In the genomic region with DNA sequence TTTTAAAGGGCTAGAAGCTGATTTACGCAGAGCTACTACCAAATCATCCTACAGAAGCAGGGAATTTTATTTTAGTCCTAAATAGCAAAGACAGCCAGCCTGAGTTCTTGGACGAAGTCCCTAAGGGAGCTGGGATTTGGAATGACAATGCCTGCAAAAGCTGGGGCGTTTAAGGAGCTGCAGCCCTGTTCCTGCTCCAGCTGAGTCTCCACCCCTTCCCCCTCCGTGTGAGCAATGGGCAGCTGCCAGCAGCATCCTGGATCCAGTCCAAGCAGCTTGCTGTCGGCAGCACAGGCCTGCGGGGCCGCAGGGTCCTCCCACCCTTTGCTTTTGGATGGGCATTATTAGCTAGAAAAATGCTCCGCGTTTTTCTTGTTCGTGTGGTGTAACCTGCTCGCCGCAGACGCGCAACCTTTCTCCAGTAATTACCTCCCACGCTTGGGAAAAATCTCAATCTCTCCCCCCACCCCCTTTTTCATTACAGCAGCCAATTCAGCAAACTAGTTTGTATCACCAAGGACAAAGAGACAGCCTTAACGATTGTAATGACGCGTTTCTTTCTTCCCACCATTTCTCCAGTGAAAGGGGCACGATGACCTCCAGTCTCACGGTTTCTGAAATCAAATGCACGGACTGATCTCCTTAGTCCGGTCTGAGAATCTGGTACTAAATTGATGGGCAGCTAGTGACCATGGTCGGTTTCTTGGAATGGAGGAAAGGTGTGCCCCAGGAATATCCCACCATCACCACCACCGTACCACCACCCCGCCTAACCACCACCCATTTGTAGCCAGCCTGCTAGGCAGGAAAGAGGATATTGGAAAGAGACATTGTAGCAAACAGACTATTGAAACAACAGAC, we compare ENCODE assay signal across 8 mouse cellular contexts.
A peak's percentile ranks its signal among the peaks of the same experiment; 100 is the strongest.
DNase-seq lines count a peak whose midpoint lies in the region; ATAC-seq and TF ChIP-seq lines count a peak whose summit lies in the region.

No protein-coding gene starts in this region.

- H3K36me3 ChIP-seq in forebrain, embryonic 16.5 days (ENCODE audit: control insufficient read depth, insufficient read depth), result no peaks in the 10 kb centered on the region
- no peaks in the 10 kb centered on the region for H3K36me3 ChIP-seq in liver, embryonic 14.5 days (replicated peaks; ENCODE audit: control insufficient read depth, insufficient read depth, low read depth)
- no peaks in the 10 kb centered on the region for H3K36me3 ChIP-seq in neural tube, embryonic 12.5 days
- no peaks in the 10 kb centered on the region for H3K36me3 ChIP-seq in testis, adult 2 months (ENCODE audit: control insufficient read depth, insufficient read depth, low read length)

- H3K27ac ChIP-seq in forebrain, embryonic 16.5 days (ENCODE audit: low read length), result peak overlapping the region; percentile 95
- no peak overlapping the region for H3K27ac ChIP-seq in liver, embryonic 14.5 days
- peak overlapping the region; percentile 80 for H3K27ac ChIP-seq in neural tube, embryonic 12.5 days
- H3K27ac ChIP-seq in testis, adult 2 months (ENCODE audit: control insufficient read depth, insufficient read depth, low read depth, low read length), result peak overlapping the region; percentile 49; the same call in 1 of the 2 replicates

- WGBS in forebrain, embryonic 16.5 days, result 13% methylated on average over 25 of the region's 25 CpGs
- 22% methylated on average over 25 of the region's 25 CpGs for WGBS in liver, embryonic 14.5 days (ENCODE audit: insufficient replicate concordance)
- WGBS in neural tube, embryonic 12.5 days, result 19% methylated on average over 25 of the region's 25 CpGs

- peak overlapping the region; percentile 48 for H3K4me2 ChIP-seq in forebrain, embryonic 16.5 days (ENCODE audit: low read length)
- H3K4me2 ChIP-seq in liver, embryonic 14.5 days (ENCODE audit: low read depth), result peak overlapping the region; percentile 53
- peak overlapping the region; percentile 49 for H3K4me2 ChIP-seq in neural tube, embryonic 12.5 days (replicated peaks)

- no peaks in the 10 kb centered on the region for H3K9me3 ChIP-seq in forebrain, embryonic 16.5 days (ENCODE audit: control insufficient read depth, low read length)
- no peaks in the 10 kb centered on the region for H3K9me3 ChIP-seq in liver, embryonic 14.5 days (ENCODE audit: control insufficient read depth, low read length)
- H3K9me3 ChIP-seq in neural tube, embryonic 12.5 days, result no peaks in the 10 kb centered on the region

- DNase-seq in ES-CJ7 (ENCODE audit: low read depth, low spot score), result peak; percentile 85
- peak; percentile 89 for DNase-seq in cerebellum, adult 11-12 months
- DNase-seq in heart, postnatal 14 days, result peak; percentile 83 to 91
- DNase-seq in kidney, postnatal 4 days, result peak; percentile 88 to 92
- DNase-seq in liver, embryonic 14.5 days (ENCODE audit: low read depth in 3 of 3, low spot score in 3 of 3), result no peak

- intact Hi-C loops in heart, postnatal 14 days (cut with DNase I), result no loop called here

- ATAC-seq in forebrain, embryonic 16.5 days, result peak; percentile 85
- ATAC-seq in liver, embryonic 14.5 days (ENCODE audit: insufficient read depth), result no peak
- peak; percentile 96 for ATAC-seq in neural tube, embryonic 12.5 days (ENCODE audit: low FRiP score, low read depth)

- TF ChIP-seq POLR2A in testis, adult 2 months (IDR thresholded peaks at IDR 0.05; ENCODE audit: control insufficient read depth, low read depth, low read length), result no peak

- no peak for TF ChIP-seq EP300 in liver, embryonic 14.5 days (IDR thresholded peaks at IDR 0.05; ENCODE audit: low read depth)

- no peaks in the 10 kb centered on the region for H3K27me3 ChIP-seq in forebrain, embryonic 16.5 days (replicated peaks; ENCODE audit: control insufficient read depth, insufficient read depth, low read length)
- no peaks in the 10 kb centered on the region for H3K27me3 ChIP-seq in liver, embryonic 14.5 days (ENCODE audit: control insufficient read depth, insufficient read depth, low read length)
- no peaks in the 10 kb centered on the region for H3K27me3 ChIP-seq in neural tube, embryonic 12.5 days (replicated peaks)
- no peaks in the 10 kb centered on the region for H3K27me3 ChIP-seq in testis, adult 2 months (ENCODE audit: control insufficient read depth, insufficient read depth, low read length)

- peaks cover 14% of the 10 kb centered on the region for H3K4me1 ChIP-seq in forebrain, embryonic 16.5 days (replicated peaks; ENCODE audit: control insufficient read depth, insufficient read depth, low read length)
- no peaks in the 10 kb centered on the region for H3K4me1 ChIP-seq in liver, embryonic 14.5 days (replicated peaks; ENCODE audit: control insufficient read depth in 2 of 2, insufficient read depth in 2 of 2, low read length in 1 of 2)
- no peaks in the 10 kb centered on the region for H3K4me1 ChIP-seq in neural tube, embryonic 12.5 days
- peaks cover 4% of the 10 kb centered on the region for H3K4me1 ChIP-seq in testis, adult 2 months (ENCODE audit: control insufficient read depth, insufficient read depth, low read length)

- no peak for TF ChIP-seq CTCF in liver, embryonic 14.5 days (IDR thresholded peaks at IDR 0.05; ENCODE audit: low read depth)
- no peak for TF ChIP-seq CTCF in testis, adult 2 months (IDR thresholded peaks at IDR 0.05; ENCODE audit: control insufficient read depth, insufficient read depth, insufficient replicate concordance, low read depth, low read length)

- H3K9ac ChIP-seq in forebrain, embryonic 16.5 days (replicated peaks; ENCODE audit: low read depth, low read length), result peak overlapping the region; percentile 57
- no peak overlapping the region for H3K9ac ChIP-seq in liver, embryonic 14.5 days (replicated peaks)
- H3K9ac ChIP-seq in neural tube, embryonic 12.5 days, result no peak overlapping the region

- H3K4me3 ChIP-seq in forebrain, embryonic 16.5 days (replicated peaks; ENCODE audit: low read length), result peak overlapping the region; percentile 29
- H3K4me3 ChIP-seq in liver, embryonic 14.5 days (ENCODE audit: insufficient read depth in 1 of 2, low read depth in 2 of 2, low read length in 2 of 2), result peak overlapping the region in 1 of 2 experiments; percentile 31; a peak in 2 of 4 replicates
- 0 out of 2 replicates have a peak overlapping the region, but pooled peaks have one; percentile 15 for H3K4me3 ChIP-seq in neural tube, embryonic 12.5 days
- H3K4me3 ChIP-seq in testis, adult 2 months (ENCODE audit: control insufficient read depth, low read depth, low read length), result peak overlapping the region; percentile 36

Comparison
In these comparisons a context has a peak if more than half of its experiments do, and no peak if none do; other contexts are left out.
1. DNase-seq: peak in ES-CJ7 (single experiment), cerebellum, adult 11-12 months (single experiment), heart, postnatal 14 days (2 of 2) and kidney, postnatal 4 days (2 of 2); none in liver, embryonic 14.5 days (0 of 3).
2. Peak in every context shown above with its lines, with median percentiles within 50 percentile points of each other: H3K4me2 ChIP-seq.